Comparison of ENCODE assay signal across 26 mouse cellular contexts in the genomic region with DNA sequence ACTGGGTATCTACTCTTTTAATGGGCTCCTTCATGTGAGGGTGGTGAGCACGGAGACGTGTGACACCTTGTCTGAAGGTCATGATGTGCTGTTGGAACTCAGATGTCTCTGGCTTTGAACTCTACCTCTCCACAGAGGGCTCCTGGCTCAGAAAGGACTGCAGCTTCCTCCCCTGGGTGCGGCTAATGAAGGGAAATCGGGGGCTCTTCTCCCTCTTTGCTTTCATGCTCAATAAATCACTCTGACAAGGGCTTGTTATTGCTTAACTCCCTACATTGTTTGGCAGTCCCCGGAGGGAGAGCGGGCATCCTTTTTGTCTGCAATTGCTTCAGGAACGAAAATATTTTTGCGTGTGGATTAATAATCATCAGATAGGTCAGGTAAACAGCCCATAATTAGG.
A peak's percentile ranks its signal among the peaks of the same experiment; 100 is the strongest.
DNase-seq lines count a peak whose midpoint lies in the region; ATAC-seq and TF ChIP-seq lines count a peak whose summit lies in the region.
"Had no signal": no experiment of that assay in that cellular context is flagged by ENCODE, and none has a peak within 500 bp of the region (broad histone marks: within the 10 kb centered on the region; RNA-seq: fewer than 3 reads in every experiment).

No protein-coding gene starts in this region.

- no peak overlapping the region for H3K4me3 ChIP-seq in kidney, embryonic 14.5 days (ENCODE audit: low read length)
- H3K4me3 ChIP-seq in midbrain, embryonic 14.5 days (replicated peaks; ENCODE audit: low read depth, low read length) = no peak overlapping the region
- no peak overlapping the region for H3K4me3 ChIP-seq in midbrain, embryonic 16.5 days (ENCODE audit: low read depth, low read length)
- no peak overlapping the region for H3K4me3 ChIP-seq in cerebellum, adult 2 months (replicated peaks; ENCODE audit: insufficient read depth, low read depth, low read length)
- H3K4me3 ChIP-seq: embryonic facial prominence, embryonic 12.5 days; heart, embryonic 10.5 days; heart, embryonic 15.5 days; neural tube, embryonic 12.5 days had no signal

- no peak for TF ChIP-seq POLR2A in cerebellum, adult 2 months (IDR thresholded peaks at IDR 0.05; ENCODE audit: borderline replicate concordance, insufficient read depth, low read length)

- H3K27ac ChIP-seq in kidney, embryonic 14.5 days (ENCODE audit: low read depth, low read length) = no peak overlapping the region
- H3K27ac ChIP-seq in midbrain, embryonic 14.5 days (replicated peaks; ENCODE audit: low read depth, low read length) = no peak overlapping the region
- H3K27ac ChIP-seq in midbrain, embryonic 16.5 days (ENCODE audit: low read length) = no peak overlapping the region
- no peak overlapping the region for H3K27ac ChIP-seq in cerebellum, adult 2 months (ENCODE audit: insufficient read depth, low read length)
- H3K27ac ChIP-seq: embryonic facial prominence, embryonic 12.5 days; heart, embryonic 10.5 days; heart, embryonic 15.5 days; liver, embryonic 14.5 days; macrophage; neural tube, embryonic 12.5 days had no signal

- peak; percentile 14 for DNase-seq in embryo, embryonic 10 days (ENCODE audit: low spot score)
- no peak for DNase-seq in embryo, embryonic 10.5 days (ENCODE audit: low spot score)
- DNase-seq in kidney, postnatal 4 days = no peak
- DNase-seq in midbrain, embryonic 14.5 days = peak; percentile 39
- DNase-seq in retina, embryonic 14.5 days (ENCODE audit: low spot score) = peak; percentile 31
- DNase-seq in cerebellum, adult 2 months = no peak
- DNase-seq: adrenal gland, adult 8-10 months; cerebellum, adult 11-12 months; cerebellum, postnatal 10 days; gastrocnemius, postnatal 14 days; heart, adult 11 months; kidney, postnatal 10 days; liver; lung, adult 2 months; lung, postnatal 10 days had no signal

- ATAC-seq in kidney, embryonic 14.5 days (ENCODE audit: low FRiP score, low TSS enrichment) = peak; percentile 59; the same call in 1 of the 2 replicates
- ATAC-seq in midbrain, embryonic 14.5 days (ENCODE audit: low FRiP score, low TSS enrichment) = no peak
- ATAC-seq in midbrain, embryonic 16.5 days = no peak
- ATAC-seq: forebrain, embryonic 14.5 days; intestine, embryonic 16.5 days had no signal

- 0 out of 2 replicates have a peak, but pooled peaks cover 3% of the 10 kb centered on the region for H3K4me1 ChIP-seq in kidney, embryonic 14.5 days (ENCODE audit: control insufficient read depth, insufficient read depth, low read length)
- no peaks in the 10 kb centered on the region for H3K4me1 ChIP-seq in midbrain, embryonic 14.5 days (ENCODE audit: control insufficient read depth, insufficient read depth, low read length)
- H3K4me1 ChIP-seq in midbrain, embryonic 16.5 days (ENCODE audit: control insufficient read depth, insufficient read depth, low read length) = 0 out of 2 replicates have a peak, but pooled peaks cover under 1% of the 10 kb centered on the region
- H3K4me1 ChIP-seq in cerebellum, adult 2 months (ENCODE audit: control insufficient read depth, insufficient read depth, low read length) = peaks cover 4% of the 10 kb centered on the region; the same call in 1 of the 2 replicates
- H3K4me1 ChIP-seq: embryonic facial prominence, embryonic 12.5 days had no signal

- peaks cover 2% of the 10 kb centered on the region; the same call in 1 of the 2 replicates for H3K9me3 ChIP-seq in kidney, embryonic 14.5 days (ENCODE audit: control insufficient read depth, low read length)
- H3K9me3 ChIP-seq in midbrain, embryonic 14.5 days (ENCODE audit: control insufficient read depth, low read length) = peaks cover 3% of the 10 kb centered on the region; the same call in 1 of the 2 replicates
- H3K9me3 ChIP-seq in midbrain, embryonic 16.5 days (replicated peaks; ENCODE audit: control insufficient read depth, low read length, poor library complexity, severe bottlenecking) = peaks cover 2% of the 10 kb centered on the region; the same call in 1 of the 2 replicates
- H3K9me3 ChIP-seq: heart, embryonic 10.5 days; heart, embryonic 15.5 days had no signal

- 15% methylated on average over 8 of the region's 8 CpGs for WGBS in kidney, embryonic 14.5 days
- 61% methylated on average over 8 of the region's 8 CpGs for WGBS in midbrain, embryonic 14.5 days
- WGBS in midbrain, embryonic 16.5 days = 60% methylated on average over 8 of the region's 8 CpGs
- WGBS in cerebellum, adult 2 months = 75% methylated on average over 8 of the region's 8 CpGs

- no peak for TF ChIP-seq CTCF in cerebellum, adult 2 months (IDR thresholded peaks at IDR 0.05; ENCODE audit: borderline replicate concordance, insufficient read depth, low read depth, low read length)

- no peak overlapping the region for H3K9ac ChIP-seq in kidney, embryonic 14.5 days (ENCODE audit: low read depth, low read length)
- no peak overlapping the region for H3K9ac ChIP-seq in midbrain, embryonic 14.5 days (replicated peaks; ENCODE audit: low read length)
- H3K9ac ChIP-seq in midbrain, embryonic 16.5 days (ENCODE audit: low read depth, low read length) = no peak overlapping the region
- H3K9ac ChIP-seq: embryonic facial prominence, embryonic 12.5 days; heart, embryonic 15.5 days; liver, embryonic 14.5 days; neural tube, embryonic 12.5 days had no signal

- no peaks in the 10 kb centered on the region for H3K27me3 ChIP-seq in kidney, embryonic 14.5 days (ENCODE audit: control insufficient read depth, insufficient read depth, low read length)
- H3K27me3 ChIP-seq in midbrain, embryonic 14.5 days (ENCODE audit: control insufficient read depth, insufficient read depth, low read length) = no peaks in the 10 kb centered on the region
- H3K27me3 ChIP-seq in midbrain, embryonic 16.5 days (ENCODE audit: control insufficient read depth, insufficient read depth, low read depth, low read length) = no peaks in the 10 kb centered on the region
- H3K27me3 ChIP-seq in cerebellum, adult 2 months (ENCODE audit: control insufficient read depth, insufficient read depth, low read length) = no peaks in the 10 kb centered on the region
- H3K27me3 ChIP-seq: CH12.LX; embryonic facial prominence, embryonic 12.5 days; heart, embryonic 15.5 days; neural tube, embryonic 12.5 days had no signal

- H3K36me3 ChIP-seq in kidney, embryonic 14.5 days (ENCODE audit: control insufficient read depth, insufficient read depth, low read length) = no peaks in the 10 kb centered on the region
- H3K36me3 ChIP-seq in midbrain, embryonic 14.5 days (ENCODE audit: control insufficient read depth, insufficient read depth, low read length) = no peaks in the 10 kb centered on the region
- 0 out of 2 replicates have a peak, but pooled peaks cover 4% of the 10 kb centered on the region for H3K36me3 ChIP-seq in midbrain, embryonic 16.5 days (ENCODE audit: control insufficient read depth, insufficient read depth, low read length)
- H3K36me3 ChIP-seq: embryonic facial prominence, embryonic 12.5 days; heart, embryonic 10.5 days; heart, embryonic 15.5 days; neural tube, embryonic 12.5 days had no signal

- H3K4me2 ChIP-seq in kidney, embryonic 14.5 days (replicated peaks; ENCODE audit: low read depth, low read length) = no peak overlapping the region
- no peak overlapping the region for H3K4me2 ChIP-seq in midbrain, embryonic 14.5 days (ENCODE audit: low read length)
- no peak overlapping the region for H3K4me2 ChIP-seq in midbrain, embryonic 16.5 days (ENCODE audit: low read length)
- H3K4me2 ChIP-seq: embryonic facial prominence, embryonic 12.5 days; heart, embryonic 15.5 days; neural tube, embryonic 12.5 days had no signal

Comparison
In these comparisons a context has a peak if more than half of its experiments do, and no peak if none do; other contexts are left out.
1. DNase-seq: peak in embryo, embryonic 10 days (single experiment), midbrain, embryonic 14.5 days (single experiment) and retina, embryonic 14.5 days (single experiment); none in embryo, embryonic 10.5 days (single experiment), kidney, postnatal 4 days (0 of 2) and cerebellum, adult 2 months (0 of 2).